Mouse (Mus musculus) intestine, embryonic 14.5 days (tissue): ENCODE measurements around the gene Gm8082. TPM values are rescaled to one million over a fixed set of nuclear protein-coding genes. Genes with fewer than 3 reads are reported as not detected.
"Not testable (repeated sequence)": the region's sequence is repeated elsewhere in the genome, so short reads cannot be mapped to it uniquely, and the experiment has no call there.

Source experiments
- ATAC-seq: fragments of 200-750 bp; cut with Nextera tagmentation; replicated peaks from 2 replicates; pipeline ENCODE4 v1.8.0; 2017; ENCODE audit warnings: low read depth, moderate number of reproducible peaks, moderate TSS enrichment, moderate library complexity; ENCODE audit not compliant: low FRiP score, low TSS enrichment
- DNase-seq: peaks from one replicate; pipeline ENCODE4 v3.0.0-alpha.2; 2018; ENCODE audit warnings: low spot score
- H3K27ac ChIP-seq: fragments of 300-500 bp; sonication (generic); 2 replicates; pipeline ENCODE4 v1.5.1; 2014; ENCODE audit warnings: low read depth, mild to moderate bottlenecking, control low read depth
- H3K27me3 ChIP-seq: fragments of 300-500 bp; sonication (generic); replicated peaks from 2 replicates; pipeline ENCODE4 v1.6.1; 2014; ENCODE audit warnings: low read length, control low read depth; ENCODE audit not compliant: control insufficient read depth, insufficient read depth
- H3K36me3 ChIP-seq: fragments of 300-500 bp; sonication (generic); 2 replicates; pipeline ENCODE4 v1.6.1; 2014; ENCODE audit warnings: low read length, control low read depth; ENCODE audit not compliant: control insufficient read depth, insufficient read depth
- H3K4me1 ChIP-seq: fragments of 300-500 bp; sonication (generic); replicated peaks from 2 replicates; pipeline ENCODE4 v1.6.1; 2014; ENCODE audit warnings: low read length, control low read depth, mixed read lengths; ENCODE audit not compliant: control insufficient read depth, insufficient read depth
- H3K4me2 ChIP-seq: fragments of 300-500 bp; sonication (generic); 2 replicates; pipeline ENCODE4 v1.6.1; 2014; ENCODE audit warnings: low read length
- H3K4me3 ChIP-seq: fragments of 300-500 bp; sonication (generic); 2 replicates; pipeline ENCODE4 v1.5.1; 2014; ENCODE audit warnings: low read depth, low read length, control low read depth, mixed read lengths
- H3K9ac ChIP-seq: fragments of 300-500 bp; sonication (generic); 2 replicates; pipeline ENCODE4 v1.6.1; 2014; ENCODE audit warnings: mild to moderate bottlenecking, low read length
- H3K9me3 ChIP-seq: fragments of 300-500 bp; sonication (generic); 2 replicates; pipeline ENCODE4 v1.6.1; 2016; ENCODE audit warnings: low read length, control low read depth; ENCODE audit not compliant: control insufficient read depth
- WGBS: fragments of 180-500 bp; shearing (Covaris S2); extraction: QIAGEN DNeasy Blood & Tissue Kit; methylation state at CpG from one replicate; pipeline ENCODE4 v1.1.7; 2014; 5-methylcytosine and 5-hydroxymethylcytosine counted together
- polyA plus RNA-seq: library from polyadenylated mRNA; unstranded; fragments of >200 nt; fragmentation: Nextera tagmentation; extraction: Ambion mirVana; gene quantifications from 2 replicates; pipeline ENCODE4 v1.2.1, GENCODE M21; 2014

Gene Gm8082
- polyA plus RNA-seq, result not detected in 2 replicates

GRCm38 (mm10) chr14:42993524-42993923 is at the start of gene Gm8082:
Gene Gm8082, minus strand, starts transcription at chr14:42993624.
- not testable (repeated sequence) for H3K4me2 ChIP-seq, H3K4me1 ChIP-seq, ATAC-seq, H3K36me3 ChIP-seq, H3K9ac ChIP-seq, H3K27ac ChIP-seq, H3K4me3 ChIP-seq, DNase-seq, H3K9me3 ChIP-seq, H3K27me3 ChIP-seq
- whole genome bisulfite sequencing, result no CpG with 5 or more reads among the region's 1 CpGs

GRCm38 (mm10) chr14:43015528-43015927 is 22.1 kb upstream of the Gm8082 start, which contains the start of gene Gm10376:
Gene Gm10376, minus strand, starts transcription at chr14:43015628.
- H3K9ac ChIP-seq, DNase-seq, H3K36me3 ChIP-seq, H3K9me3 ChIP-seq, H3K4me3 ChIP-seq, H3K27me3 ChIP-seq, H3K4me1 ChIP-seq, ATAC-seq, H3K27ac ChIP-seq, H3K4me2 ChIP-seq: not testable (repeated sequence)

Other genes with a start within 250 kb of the Gm8082 start
- gene Gm3015, start 224.8 kb downstream of the Gm8082 start, polyA plus RNA-seq, result not detected in 2 replicates
- not detected in 2 replicates for gene Gm10377, start 195.6 kb downstream of the Gm8082 start, polyA plus RNA-seq
- not detected in 2 replicates for gene Gm21977, start 140.1 kb downstream of the Gm8082 start, polyA plus RNA-seq
- gene Gm10376, start 22.0 kb upstream of the Gm8082 start, polyA plus RNA-seq, result not detected in 2 replicates
- gene Gm8094, start 83.0 kb upstream of the Gm8082 start, polyA plus RNA-seq, result not detected in 2 replicates
- gene Gm8104, start 107.0 kb upstream of the Gm8082 start, polyA plus RNA-seq, result not detected in 2 replicates
- gene Gm7233, start 186.2 kb upstream of the Gm8082 start, polyA plus RNA-seq, result not detected in 2 replicates
- gene Gm8122, start 241.7 kb upstream of the Gm8082 start, polyA plus RNA-seq, result not detected in 2 replicates